Mouse (Mus musculus) thymus, adult 2 months (tissue): Measurements from ENCODE around the gene Fuz.

ENCODE experiments used
- CTCF ChIP-seq: fragments of 200-500 bp; IDR thresholded peaks from 2 replicates; pipeline ENCODE4 v1.5.1; 2012; ENCODE audit warnings: mild to moderate bottlenecking, control low read depth, low read length, moderate library complexity, borderline replicate concordance; ENCODE audit not compliant: control insufficient read depth, poor library complexity, insufficient read depth; ENCODE audit errors: extremely low read depth
- POLR2A ChIP-seq: fragments of 200-500 bp; IDR thresholded peaks from 2 replicates; pipeline ENCODE4 v1.6.1; 2012; ENCODE audit warnings: mild to moderate bottlenecking, low read length, control low read depth, moderate library complexity; ENCODE audit not compliant: control insufficient read depth, poor library complexity, insufficient read depth; ENCODE audit errors: extremely low read depth

GRCm38 (mm10) chr7:44853065-44853464 lies 42.8 kb upstream of the Fuz start:
- no peak for TF ChIP-seq CTCF
- no peak for TF ChIP-seq POLR2A
